Mouse (Mus musculus): ENCODE data around the gene Tfap2c. TPM values are rescaled to one million over a fixed set of nuclear protein-coding genes. Genes with fewer than 3 reads are reported as not detected.

Gene Tfap2c
- polyA plus RNA-seq, 1 experiment from 2014 or later, result 8.9 TPM

GRCm38 (mm10) chr2:172547807-172548586, 1.4 kb upstream of the Tfap2c start:
- H3K27ac ChIP-seq (replicated peaks; ENCODE audit: low read depth, low read length), result no peak overlapping the region
- ATAC-seq (ENCODE audit: low read depth) (no peak), DNase-seq (ENCODE audit: low spot score) (no peak)
- peaks cover 25% of the 10 kb centered on the region for H3K4me1 ChIP-seq (ENCODE audit: control insufficient read depth, insufficient read depth, low read length)
- peaks cover 99% of the 10 kb centered on the region for H3K27me3 ChIP-seq (replicated peaks; ENCODE audit: control insufficient read depth, insufficient read depth, low read length)
- no peak overlapping the region for H3K9ac ChIP-seq (ENCODE audit: low read depth, low read length)
- H3K9me3 ChIP-seq (ENCODE audit: control insufficient read depth, low read length), result no peaks in the 10 kb centered on the region
- peak overlapping the region; percentile 74 for H3K4me2 ChIP-seq (ENCODE audit: low read depth, low read length)
- no peaks in the 10 kb centered on the region for H3K36me3 ChIP-seq (ENCODE audit: control insufficient read depth, insufficient read depth, low read length)
- WGBS, result 5% methylated on average over 23 of the region's 27 CpGs
- peak overlapping the region; percentile 21; the same call in 1 of the 2 replicates for H3K4me3 ChIP-seq (ENCODE audit: low read depth, low read length)

GRCm38 (mm10) chr2:172548672-172549255, 629 bp upstream of the Tfap2c start:
- Histone ChIP-seq H3K4me2 (ENCODE audit: low read depth, low read length) (peak overlapping the region; percentile 74), H3K36me3 (ENCODE audit: control insufficient read depth, insufficient read depth, low read length) (no peaks in the 10 kb centered on the region), H3K9ac (ENCODE audit: low read depth, low read length) (0 out of 2 replicates have a peak overlapping the region, but pooled peaks have one; percentile 6), H3K27me3 (replicated peaks; ENCODE audit: control insufficient read depth, insufficient read depth, low read length) (peaks cover 99% of the 10 kb centered on the region), H3K4me1 (ENCODE audit: control insufficient read depth, insufficient read depth, low read length) (peaks cover 25% of the 10 kb centered on the region), H3K4me3 (ENCODE audit: low read depth, low read length) (peak overlapping the region; percentile 50), H3K9me3 (ENCODE audit: control insufficient read depth, low read length) (no peaks in the 10 kb centered on the region), H3K27ac (replicated peaks; ENCODE audit: low read depth, low read length) (no peak overlapping the region)
- DNase-seq (ENCODE audit: low spot score) (peak; percentile 46), ATAC-seq (ENCODE audit: low read depth) (peak; percentile 24; the same call in 1 of the 2 replicates)
- under 1% methylated on average over 25 of the region's 27 CpGs for WGBS

GRCm38 (mm10) chr2:172550364-172551080, 1.1 kb downstream of the Tfap2c start:
- WGBS, result under 1% methylated on average over 49 of the region's 62 CpGs
- H3K27me3 ChIP-seq (replicated peaks; ENCODE audit: control insufficient read depth, insufficient read depth, low read length), result peaks cover 91% of the 10 kb centered on the region
- H3K4me1 ChIP-seq (ENCODE audit: control insufficient read depth, insufficient read depth, low read length), result peaks cover 29% of the 10 kb centered on the region
- no peaks in the 10 kb centered on the region for H3K9me3 ChIP-seq (ENCODE audit: control insufficient read depth, low read length)
- ATAC-seq (ENCODE audit: low read depth) (peak; percentile 61), DNase-seq (ENCODE audit: low spot score) (peak; percentile 82)
- H3K4me2 ChIP-seq (ENCODE audit: low read depth, low read length), result peak overlapping the region; percentile 74
- H3K27ac ChIP-seq (replicated peaks; ENCODE audit: low read depth, low read length), result peak overlapping the region; percentile 55
- H3K4me3 ChIP-seq (ENCODE audit: low read depth, low read length), result peak overlapping the region; percentile 50
- peak overlapping the region; percentile 59 for H3K9ac ChIP-seq (ENCODE audit: low read depth, low read length)
- H3K36me3 ChIP-seq (ENCODE audit: control insufficient read depth, insufficient read depth, low read length), result no peaks in the 10 kb centered on the region

GRCm38 (mm10) chr2:172551081-172551720, 1.8 kb downstream of the Tfap2c start:
- DNase-seq (ENCODE audit: low spot score), result peak; percentile 31
- 1% methylated on average over 37 of the region's 57 CpGs for WGBS
- peak overlapping the region; percentile 55; the same call in 1 of the 2 replicates for H3K27ac ChIP-seq (replicated peaks; ENCODE audit: low read depth, low read length)

GRCm38 (mm10) chr2:172551872-172552271, 2.5 kb downstream of the Tfap2c start:
- Histone ChIP-seq H3K4me1 (ENCODE audit: control insufficient read depth, insufficient read depth, low read length) (peaks cover 29% of the 10 kb centered on the region), H3K4me2 (ENCODE audit: low read depth, low read length) (peak overlapping the region; percentile 74), H3K36me3 (ENCODE audit: control insufficient read depth, insufficient read depth, low read length) (no peaks in the 10 kb centered on the region), H3K9me3 (ENCODE audit: control insufficient read depth, low read length) (no peaks in the 10 kb centered on the region), H3K27me3 (replicated peaks; ENCODE audit: control insufficient read depth, insufficient read depth, low read length) (peaks cover 78% of the 10 kb centered on the region), H3K4me3 (ENCODE audit: low read depth, low read length) (peak overlapping the region; percentile 50), H3K27ac (replicated peaks; ENCODE audit: low read depth, low read length) (no peak overlapping the region), H3K9ac (ENCODE audit: low read depth, low read length) (peak overlapping the region; percentile 59)
- WGBS, result 6% methylated on average over 12 of the region's 14 CpGs
- ATAC-seq (ENCODE audit: low read depth), result no peak
- DNase-seq (ENCODE audit: low spot score), result no peak

More at GRCm38 (mm10) chr2:172551081-172551720, 1.8 kb downstream of the Tfap2c start:
- peak overlapping the region; percentile 50 for H3K4me3 ChIP-seq (ENCODE audit: low read depth, low read length)
- H3K9me3 ChIP-seq (ENCODE audit: control insufficient read depth, low read length), result no peaks in the 10 kb centered on the region
- peaks cover 84% of the 10 kb centered on the region for H3K27me3 ChIP-seq (replicated peaks; ENCODE audit: control insufficient read depth, insufficient read depth, low read length)
- peak overlapping the region; percentile 59 for H3K9ac ChIP-seq (ENCODE audit: low read depth, low read length)
- H3K4me1 ChIP-seq (ENCODE audit: control insufficient read depth, insufficient read depth, low read length), result peaks cover 29% of the 10 kb centered on the region
- peak overlapping the region; percentile 74 for H3K4me2 ChIP-seq (ENCODE audit: low read depth, low read length)
- no peak for ATAC-seq (ENCODE audit: low read depth)
- H3K36me3 ChIP-seq (ENCODE audit: control insufficient read depth, insufficient read depth, low read length), result no peaks in the 10 kb centered on the region

GRCm38 (mm10) chr2:172552666-172553065, 3.3 kb downstream of the Tfap2c start:
- Histone ChIP-seq H3K4me3 (ENCODE audit: low read depth, low read length) (peak overlapping the region; percentile 50; the same call in 1 of the 2 replicates), H3K9ac (ENCODE audit: low read depth, low read length) (no peak overlapping the region), H3K4me2 (ENCODE audit: low read depth, low read length) (peak overlapping the region; percentile 74), H3K9me3 (ENCODE audit: control insufficient read depth, low read length) (no peaks in the 10 kb centered on the region), H3K36me3 (ENCODE audit: control insufficient read depth, insufficient read depth, low read length) (no peaks in the 10 kb centered on the region), H3K4me1 (ENCODE audit: control insufficient read depth, insufficient read depth, low read length) (peaks cover 29% of the 10 kb centered on the region), H3K27me3 (replicated peaks; ENCODE audit: control insufficient read depth, insufficient read depth, low read length) (peaks cover 70% of the 10 kb centered on the region), H3K27ac (replicated peaks; ENCODE audit: low read depth, low read length) (no peak overlapping the region)
- no peak for ATAC-seq (ENCODE audit: low read depth)
- WGBS, result 10% methylated on average over 6 of the region's 6 CpGs
- DNase-seq (ENCODE audit: low spot score), result no peak

GRCm38 (mm10) chr2:172554211-172554610, 4.8 kb downstream of the Tfap2c start:
- no peaks in the 10 kb centered on the region for H3K36me3 ChIP-seq (ENCODE audit: control insufficient read depth, insufficient read depth, low read length)
- H3K27ac ChIP-seq (replicated peaks; ENCODE audit: low read depth, low read length), result no peak overlapping the region
- no peaks in the 10 kb centered on the region for H3K9me3 ChIP-seq (ENCODE audit: control insufficient read depth, low read length)
- WGBS, result 82% methylated on average over 9 of the region's 9 CpGs
- no peak overlapping the region for H3K4me3 ChIP-seq (ENCODE audit: low read depth, low read length)
- DNase-seq (ENCODE audit: low spot score), result no peak
- no peak for ATAC-seq (ENCODE audit: low read depth)
- H3K9ac ChIP-seq (ENCODE audit: low read depth, low read length), result no peak overlapping the region
- H3K4me1 ChIP-seq (ENCODE audit: control insufficient read depth, insufficient read depth, low read length), result peaks cover 30% of the 10 kb centered on the region
- peaks cover 56% of the 10 kb centered on the region for H3K27me3 ChIP-seq (replicated peaks; ENCODE audit: control insufficient read depth, insufficient read depth, low read length)
- no peak overlapping the region for H3K4me2 ChIP-seq (ENCODE audit: low read depth, low read length)
